Mouse (Mus musculus) lung, postnatal 36 days (tissue): ENCODE results near the gene Serpinb6b.
"Not testable (repeated sequence)": the region's sequence is repeated elsewhere in the genome, so short reads cannot be mapped to it uniquely, and the experiment has no call there.

Source experiments
- DNase-seq: peaks from one replicate; pipeline ENCODE4 v3.0.0; 2022; ENCODE audit warnings: mixed read lengths

Serpinb6b gene

GRCm38 (mm10) chr13:32964989-32965811 lies at the start of gene Serpinb6b:
Serpinb6b (plus strand) TSS chr13:32965209.
- peak; percentile 76 for DNase-seq

GRCm38 (mm10) chr13:32922622-32923021 lies 42.4 kb upstream of the Serpinb6b start:
- DNase-seq = no peak

- DNase-seq = peak; percentile 86
Measured at GRCm38 (mm10) chr13:32924578-32925360, 40.2 kb upstream of the Serpinb6b start.

- no peak for DNase-seq
Measured at GRCm38 (mm10) chr13:32926661-32927060, 38.3 kb upstream of the Serpinb6b start.

- no peak for DNase-seq
Measured at GRCm38 (mm10) chr13:32927241-32927640, 37.8 kb upstream of the Serpinb6b start.

- DNase-seq = peak; percentile 55
Measured at GRCm38 (mm10) chr13:32929107-32929750, 35.8 kb upstream of the Serpinb6b start.

GRCm38 (mm10) chr13:32934706-32935381 lies 30.2 kb upstream of the Serpinb6b start:
- DNase-seq = no peak

- DNase-seq = not testable (repeated sequence)
Measured at GRCm38 (mm10) chr13:32938275-32938674, 26.7 kb upstream of the Serpinb6b start.

GRCm38 (mm10) chr13:32939191-32939590 lies 25.8 kb upstream of the Serpinb6b start:
- DNase-seq = peak; percentile 52

- no peak for DNase-seq
Measured at GRCm38 (mm10) chr13:32956537-32956936, 8.5 kb upstream of the Serpinb6b start.

GRCm38 (mm10) chr13:32957917-32958316 lies 7.1 kb upstream of the Serpinb6b start:
- DNase-seq = peak; percentile 69

GRCm38 (mm10) chr13:32958521-32958920 lies 6.5 kb upstream of the Serpinb6b start:
- not testable (repeated sequence) for DNase-seq

- no peak for DNase-seq
Measured at GRCm38 (mm10) chr13:32963990-32964753, 837 bp upstream of the Serpinb6b start.

GRCm38 (mm10) chr13:32966116-32966515 lies 1.1 kb downstream of the Serpinb6b start:
- peak; percentile 36 for DNase-seq

- no peak for DNase-seq
Measured at GRCm38 (mm10) chr13:32967233-32967632, 2.2 kb downstream of the Serpinb6b start.

GRCm38 (mm10) chr13:32968353-32968984 lies 3.5 kb downstream of the Serpinb6b start:
- no peak for DNase-seq

GRCm38 (mm10) chr13:32968996-32969640 lies 4.1 kb downstream of the Serpinb6b start:
- no peak for DNase-seq

- DNase-seq = no peak
Measured at GRCm38 (mm10) chr13:32969641-32970040, 4.6 kb downstream of the Serpinb6b start.

GRCm38 (mm10) chr13:32970776-32971175 lies 5.8 kb downstream of the Serpinb6b start:
- DNase-seq = no peak

- DNase-seq = peak; percentile 50
Measured at GRCm38 (mm10) chr13:32974268-32974667, 9.3 kb downstream of the Serpinb6b start.
